Mouse (Mus musculus) frontal cortex, postnatal 14 days (tissue): ENCODE measurements around the gene Cit.

ENCODE experiments used
- DNase-seq, 2 experiments: peaks; one replicate each; pipeline ENCODE4 v3.0.0; 2022; ENCODE audit warnings: low spot score in 2 of 2

Gene Cit

GRCm38 (mm10) chr5:115910491-115910890 lies 65.4 kb downstream of the Cit start:
- DNase-seq, result no peak

GRCm38 (mm10) chr5:115915481-115915880 lies 70.4 kb downstream of the Cit start:
- DNase-seq, result no peak

GRCm38 (mm10) chr5:115917960-115918359 lies 72.9 kb downstream of the Cit start:
- no peak for DNase-seq

GRCm38 (mm10) chr5:115918597-115919351 lies 73.7 kb downstream of the Cit start:
- no peak for DNase-seq

- DNase-seq, result no peak
Observed at GRCm38 (mm10) chr5:115921990-115922389, 76.9 kb downstream of the Cit start.

- no peak for DNase-seq
Observed at GRCm38 (mm10) chr5:115924946-115925345, 79.9 kb downstream of the Cit start.

GRCm38 (mm10) chr5:115928786-115929507 lies 83.9 kb downstream of the Cit start:
- no peak for DNase-seq

GRCm38 (mm10) chr5:115932325-115932724 lies 87.2 kb downstream of the Cit start:
- DNase-seq, result no peak

GRCm38 (mm10) chr5:115936851-115937250 lies 91.8 kb downstream of the Cit start:
- DNase-seq, result no peak

- no peak for DNase-seq
Observed at GRCm38 (mm10) chr5:115937566-115937965, 92.5 kb downstream of the Cit start.

GRCm38 (mm10) chr5:115938999-115939398 lies 93.9 kb downstream of the Cit start:
- DNase-seq, result no peak

GRCm38 (mm10) chr5:115942389-115942788 lies 97.3 kb downstream of the Cit start:
- no peak for DNase-seq

GRCm38 (mm10) chr5:115944791-115945490 lies 99.9 kb downstream of the Cit start:
- DNase-seq, result no peak

GRCm38 (mm10) chr5:115947622-115948353 lies 102.7 kb downstream of the Cit start:
- DNase-seq, result no peak

- DNase-seq, result no peak
Observed at GRCm38 (mm10) chr5:115950936-115951335, 105.9 kb downstream of the Cit start.

- DNase-seq, result no peak
Observed at GRCm38 (mm10) chr5:115953173-115953572, 108.1 kb downstream of the Cit start.

GRCm38 (mm10) chr5:115954084-115954483 lies 109.0 kb downstream of the Cit start:
- DNase-seq, result no peak

- no peak for DNase-seq
Observed at GRCm38 (mm10) chr5:115954549-115954948, 109.5 kb downstream of the Cit start.

- DNase-seq, result no peak
Observed at GRCm38 (mm10) chr5:115955131-115955530, 110.1 kb downstream of the Cit start.

- no peak for DNase-seq
Observed at GRCm38 (mm10) chr5:115956048-115956447, 111.0 kb downstream of the Cit start.

- DNase-seq, result no peak
Observed at GRCm38 (mm10) chr5:115957177-115957576, 112.1 kb downstream of the Cit start.

GRCm38 (mm10) chr5:115958344-115958743 lies 113.3 kb downstream of the Cit start:
- DNase-seq, result no peak
